Mouse (Mus musculus) C2C12 (cell line): Measurements from ENCODE around the gene Gm43738. TPM values are rescaled to one million over a fixed set of nuclear protein-coding genes. Genes with fewer than 3 reads are reported as not detected.

Experiments used
- H3K27me3 ChIP-seq: one replicate; pipeline ENCODE4 v1.6.1; 2011; ENCODE audit not compliant: control insufficient read depth, insufficient read depth, insufficient read length
- H3K36me3 ChIP-seq: one replicate; pipeline ENCODE4 v1.6.1; 2011; ENCODE audit not compliant: control insufficient read depth, insufficient read depth
- H3K4me3 ChIP-seq: one replicate; pipeline ENCODE4 v1.5.1; 2011; ENCODE audit warnings: mild to moderate bottlenecking, control low read depth; ENCODE audit not compliant: poor library complexity, insufficient read depth, severe bottlenecking
- H3K79me2 ChIP-seq: one replicate; pipeline ENCODE4 v1.6.1; 2011; ENCODE audit not compliant: control insufficient read depth, insufficient read depth
- H3K79me3 ChIP-seq: one replicate; pipeline ENCODE4 v1.6.1; 2011; ENCODE audit warnings: low read depth, control low read depth
- H3ac ChIP-seq: one replicate; pipeline ENCODE3; 2011; ENCODE audit warnings: low read depth; ENCODE audit not compliant: control insufficient read depth, insufficient read length
- CEBPB ChIP-seq: IDR thresholded peaks from one replicate; pipeline ENCODE4 v1.6.1; 2011; ENCODE audit warnings: low read depth, mild to moderate bottlenecking, control low read depth, moderate library complexity
- CTCF ChIP-seq: IDR thresholded peaks from one replicate; pipeline ENCODE4 v1.5.1; 2011; ENCODE audit not compliant: control insufficient read depth, insufficient read depth, insufficient read length
- FOSL1 ChIP-seq: IDR thresholded peaks from one replicate; pipeline ENCODE4 v1.8.0; 2011; ENCODE audit warnings: mild to moderate bottlenecking, low read length; ENCODE audit not compliant: poor library complexity, insufficient read depth, severe bottlenecking
- MAX ChIP-seq: IDR thresholded peaks from one replicate; pipeline ENCODE4 v1.6.1; 2011; ENCODE audit warnings: mild to moderate bottlenecking, control low read depth
- MYOD1 ChIP-seq: IDR thresholded peaks from one replicate; pipeline ENCODE4 v1.6.1; 2011; ENCODE audit warnings: low read depth; ENCODE audit not compliant: control insufficient read depth, insufficient read length
- MYOG ChIP-seq: IDR thresholded peaks from one replicate; pipeline ENCODE4 v1.6.1; 2011; ENCODE audit not compliant: control insufficient read depth, insufficient read length; ENCODE audit errors: extremely low read depth
- USF1 ChIP-seq: IDR thresholded peaks from one replicate; pipeline ENCODE4 v1.6.1; 2011; ENCODE audit warnings: low read depth, mild to moderate bottlenecking, control low read depth, moderate library complexity
- long read RNA-seq, 2 experiments: library from polyadenylated mRNA; unstranded; transcript quantifications; one replicate each; pipeline ENCODE4 v2.0.0; 2019 to 2020
- polyA plus RNA-seq: library from polyadenylated mRNA; unstranded; fragments of >200 nt; fragmentation: generic; extraction: Trizol; gene quantifications from one replicate; pipeline ENCODE4 v1.2.1, GENCODE M21; 2012; ENCODE audit warnings: missing spikeins

The Gm43738 gene
- 0.02 TPM for polyA plus RNA-seq
- long read RNA-seq, experiment 1, partial matches to known transcripts = 3 of 5 reads
- long read RNA-seq, experiment 1, other reads (novel, unspliced or antisense) = 2 of 5 reads
- long read RNA-seq, experiment 2, partial matches to known transcripts = 2 of 5 reads
- long read RNA-seq, experiment 2, other reads (novel, unspliced or antisense) = 3 of 5 reads

DNA sequence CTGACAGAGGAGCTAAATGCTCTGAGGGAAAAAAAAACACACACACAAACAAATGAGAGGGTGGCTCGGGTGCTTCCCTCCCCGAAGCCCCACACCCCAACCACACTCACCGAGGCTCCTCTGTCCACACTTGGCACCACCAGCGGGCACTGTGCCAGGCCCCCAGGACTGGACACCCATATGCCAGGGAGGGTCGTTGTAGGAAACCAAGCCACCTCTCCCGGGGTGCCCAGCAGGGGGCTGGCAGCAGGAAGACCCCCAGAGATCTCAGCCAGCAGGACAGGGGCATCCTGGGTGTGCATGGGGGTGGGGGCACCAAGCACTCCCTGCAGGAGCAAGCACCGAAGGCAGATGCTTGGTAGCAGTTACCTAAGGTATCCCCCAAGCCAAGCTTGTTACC, at the start of gene Gm43738:
Gm43738 (minus strand) TSS at position 289 of the 400 bp plus-strand sequence.
- Histone ChIP-seq H3K4me3 (peak within 1 kb of the TSS; percentile 74), H3K79me2 (peaks cover 30% of the 10 kb centered on the region), H3K79me3 (peaks cover 21% of the 10 kb centered on the region), H3ac (peak within 1 kb of the TSS; percentile 64), H3K36me3 (peaks cover 40% of the 10 kb centered on the region), H3K27me3 (no peaks in the 10 kb centered on the region)
- no peak for TF ChIP-seq USF1
- no peak for TF ChIP-seq MAX
- no peak for TF ChIP-seq MYOD1
- TF ChIP-seq MYOG = no peak
- TF ChIP-seq CTCF = no peak
- no peak for TF ChIP-seq FOSL1
- TF ChIP-seq CEBPB = no peak

DNA sequence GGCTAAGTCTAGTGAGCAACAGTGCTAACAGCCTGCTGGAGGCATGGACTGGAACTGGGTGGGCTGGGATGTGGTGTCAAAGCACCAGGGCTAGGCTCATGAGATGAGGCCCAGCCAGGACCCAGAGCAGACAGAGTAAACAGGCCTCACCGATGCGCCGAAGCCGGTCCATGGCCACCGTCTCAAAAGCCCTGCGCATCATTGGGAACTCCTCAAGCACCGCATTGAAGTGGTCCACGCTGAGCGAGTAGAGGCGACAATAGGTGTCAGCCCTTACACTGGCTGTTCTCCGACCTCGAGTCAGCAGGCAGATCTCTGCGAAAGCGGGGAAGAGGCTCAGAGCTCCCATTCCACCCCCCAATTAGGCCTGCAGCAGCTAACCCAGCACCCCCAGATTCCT, 47.7 kb upstream of the Gm43738 start:
- Histone ChIP-seq H3K4me3 (no peak overlapping the region), H3ac (no peak overlapping the region), H3K79me3 (no peaks in the 10 kb centered on the region), H3K79me2 (no peaks in the 10 kb centered on the region), H3K36me3 (no peaks in the 10 kb centered on the region), H3K27me3 (peaks cover 71% of the 10 kb centered on the region)
- TF ChIP-seq MYOG (no peak), FOSL1 (no peak), USF1 (no peak), CTCF (no peak), MYOD1 (no peak), CEBPB (no peak), MAX (no peak)

DNA sequence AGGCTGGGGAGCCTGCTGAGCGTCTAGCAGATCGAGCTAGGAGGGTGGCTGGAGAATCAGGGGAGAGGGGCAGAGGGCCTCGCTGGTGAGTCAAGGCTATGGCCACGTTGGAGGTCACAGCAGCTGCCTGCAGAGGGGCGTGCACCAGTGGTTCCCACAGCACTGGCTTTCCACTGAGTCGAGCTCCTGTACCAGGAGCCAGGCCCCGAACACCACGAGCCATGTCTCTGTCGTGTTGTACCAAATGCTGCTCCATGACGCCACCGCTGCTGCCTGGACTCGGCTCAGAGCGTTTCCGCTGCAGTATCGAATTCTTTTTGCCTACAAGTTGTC, 47.0 kb upstream of the Gm43738 start:
- H3ac ChIP-seq = no peak overlapping the region
- H3K36me3 ChIP-seq = no peaks in the 10 kb centered on the region
- H3K4me3 ChIP-seq = no peak overlapping the region
- H3K79me3 ChIP-seq = no peaks in the 10 kb centered on the region
- H3K79me2 ChIP-seq = no peaks in the 10 kb centered on the region
- TF ChIP-seq MYOD1 (no peak), MYOG (no peak), CTCF (no peak), USF1 (no peak), FOSL1 (no peak), CEBPB (no peak), MAX (no peak)
- H3K27me3 ChIP-seq = peaks cover 77% of the 10 kb centered on the region

DNA sequence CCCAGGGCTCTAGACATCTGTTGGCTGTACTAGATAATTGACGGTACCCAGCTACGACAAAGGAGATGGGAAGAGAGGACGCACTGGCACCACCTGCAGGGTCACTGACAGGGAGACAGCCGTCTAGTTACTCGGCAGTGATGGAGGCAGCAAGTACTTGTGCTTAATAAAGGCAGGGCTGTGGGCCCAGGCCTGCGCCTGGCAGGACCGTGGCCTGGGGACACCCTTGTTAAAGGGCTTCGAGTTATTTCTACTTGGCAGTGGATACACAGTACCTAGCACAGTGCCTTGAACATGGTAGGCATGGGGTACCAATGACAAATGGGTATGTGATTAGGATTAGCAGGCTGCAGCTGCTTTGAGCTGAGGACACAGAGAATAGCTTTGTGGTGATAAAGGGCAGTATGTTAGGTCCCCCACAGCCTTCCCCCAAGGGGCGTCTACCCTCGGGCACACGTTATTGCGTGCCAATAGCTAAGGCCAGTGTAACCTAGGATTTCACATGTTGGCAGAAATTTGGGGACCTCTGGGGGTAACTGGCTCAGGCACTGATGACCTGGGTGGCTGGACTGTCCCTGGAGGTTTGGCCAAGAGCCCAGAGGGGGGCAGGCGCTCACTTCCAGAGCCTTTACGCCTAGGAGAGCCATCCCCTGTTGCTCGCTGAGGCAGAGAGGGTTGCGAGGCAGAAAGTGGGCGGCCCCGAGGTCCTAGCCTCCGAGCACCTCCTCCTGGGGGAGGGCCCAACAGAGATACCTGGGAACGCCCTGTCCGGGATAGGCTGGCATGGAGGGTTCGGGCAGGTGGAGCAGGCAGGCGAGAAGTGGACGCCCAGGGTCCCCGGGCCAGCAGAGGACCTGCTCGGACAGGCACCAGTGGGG, 46.4 kb upstream of the Gm43738 start:
- peaks cover 77% of the 10 kb centered on the region for H3K27me3 ChIP-seq
- H3K79me3 ChIP-seq = no peaks in the 10 kb centered on the region
- H3K79me2 ChIP-seq = no peaks in the 10 kb centered on the region
- TF ChIP-seq USF1 (no peak), MAX (no peak), FOSL1 (no peak), MYOD1 (no peak), CTCF (no peak), CEBPB (no peak), MYOG (no peak)
- no peak overlapping the region for H3ac ChIP-seq
- no peak overlapping the region for H3K4me3 ChIP-seq
- no peaks in the 10 kb centered on the region for H3K36me3 ChIP-seq

DNA sequence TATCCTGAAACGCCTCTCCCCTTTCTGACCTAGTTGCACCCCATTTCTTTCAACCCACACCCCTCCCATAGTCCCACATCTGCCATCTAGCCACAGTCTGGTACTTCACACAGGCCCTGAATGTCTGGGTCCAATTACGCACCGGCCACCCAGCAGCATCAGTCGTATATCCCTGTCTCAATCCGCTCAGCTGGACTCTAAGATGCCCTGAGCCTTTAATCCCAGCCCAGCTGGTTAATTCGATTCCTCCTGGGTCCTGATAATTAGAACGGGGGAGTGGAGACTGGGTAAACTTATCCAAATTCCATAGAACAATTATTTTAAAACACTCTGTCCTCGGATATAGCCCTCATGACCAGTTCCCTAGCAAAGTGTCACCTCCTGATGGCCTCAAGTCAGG, 44.7 kb upstream of the Gm43738 start:
- H3K36me3 ChIP-seq = no peaks in the 10 kb centered on the region
- H3ac ChIP-seq = no peak overlapping the region
- H3K79me3 ChIP-seq = no peaks in the 10 kb centered on the region
- H3K27me3 ChIP-seq = peaks cover 85% of the 10 kb centered on the region
- TF ChIP-seq MYOD1 (no peak), CEBPB (no peak)
- H3K4me3 ChIP-seq = no peak overlapping the region
- no peaks in the 10 kb centered on the region for H3K79me2 ChIP-seq

DNA sequence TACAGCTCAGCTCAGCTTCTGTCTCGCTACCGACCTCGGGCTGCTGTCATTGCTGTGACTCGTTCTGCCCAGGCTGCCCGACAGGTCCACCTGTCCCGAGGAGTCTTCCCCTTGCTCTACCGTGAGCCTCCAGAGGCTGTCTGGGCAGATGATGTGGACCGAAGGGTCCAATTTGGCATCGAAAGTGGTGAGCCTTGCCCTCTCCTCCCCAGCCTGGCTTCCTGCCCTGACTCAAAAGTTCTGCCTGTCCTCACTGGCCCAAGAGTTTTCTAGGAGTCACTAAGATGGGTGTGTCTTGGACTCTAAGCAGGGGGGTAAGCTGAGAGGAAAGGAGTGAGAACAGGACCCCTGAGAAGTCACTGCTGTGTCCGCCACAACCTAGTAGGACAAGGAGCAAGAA, 43.9 kb upstream of the Gm43738 start:
- no peak overlapping the region for H3ac ChIP-seq
- no peaks in the 10 kb centered on the region for H3K36me3 ChIP-seq
- H3K4me3 ChIP-seq = no peak overlapping the region
- no peaks in the 10 kb centered on the region for H3K79me2 ChIP-seq
- no peaks in the 10 kb centered on the region for H3K79me3 ChIP-seq
- TF ChIP-seq MYOG (no peak), FOSL1 (no peak), MYOD1 (no peak), USF1 (no peak), CEBPB (no peak), CTCF (no peak), MAX (no peak)
- peaks cover 84% of the 10 kb centered on the region for H3K27me3 ChIP-seq
